In genomic region chr3:87549908-87550307, GRCm38 (mm10) we compare ENCODE assay signal across 15 mouse cellular contexts. TPM values are rescaled to one million over a fixed set of nuclear protein-coding genes. Genes with fewer than 3 reads are reported as not detected.
DNase-seq lines count a peak whose midpoint lies in the region; ATAC-seq and TF ChIP-seq lines count a peak whose summit lies in the region.
"Had no signal": no experiment of that assay in that cellular context is flagged by ENCODE, and none has a peak within 500 bp of the region (broad histone marks: within the 10 kb centered on the region; RNA-seq: fewer than 3 reads in every experiment).

No protein-coding gene starts in this region.

- H3K4me1 ChIP-seq in intestine, embryonic 15.5 days (replicated peaks) = no peaks in the 10 kb centered on the region
- H3K4me1 ChIP-seq in intestine, postnatal 0 days (replicated peaks; ENCODE audit: control insufficient read depth, insufficient read depth, low read length) = no peaks in the 10 kb centered on the region
- H3K4me1 ChIP-seq in neural tube, embryonic 11.5 days (ENCODE audit: control insufficient read depth, insufficient read depth, low read length) = peaks cover 4% of the 10 kb centered on the region; the same call in 1 of the 2 replicates
- peaks cover 18% of the 10 kb centered on the region for H3K4me1 ChIP-seq in hindbrain, embryonic 13.5 days (replicated peaks)
- H3K4me1 ChIP-seq: liver, embryonic 13.5 days had no signal

- TF ChIP-seq CTCF in intestine, postnatal 0 days (IDR thresholded peaks at IDR 0.05; ENCODE audit: low read depth) = no peak
- no peak for TF ChIP-seq CTCF in gastrocnemius, adult 2 months (IDR thresholded peaks at IDR 0.05)

- H3K9ac ChIP-seq in intestine, embryonic 15.5 days = no peak overlapping the region
- H3K9ac ChIP-seq in intestine, postnatal 0 days (ENCODE audit: low read depth, low read length) = no peak overlapping the region
- 0 out of 2 replicates have a peak overlapping the region, but pooled peaks have one; percentile 18 for H3K9ac ChIP-seq in neural tube, embryonic 11.5 days (ENCODE audit: low read length)
- peak overlapping the region; percentile 56 for H3K9ac ChIP-seq in hindbrain, embryonic 13.5 days
- H3K9ac ChIP-seq: liver, embryonic 13.5 days had no signal

- ATAC-seq in intestine, embryonic 15.5 days = no peak
- no peak for ATAC-seq in intestine, postnatal 0 days
- no peak for ATAC-seq in neural tube, embryonic 11.5 days (ENCODE audit: insufficient read depth, low FRiP score, low TSS enrichment)
- no peak for ATAC-seq in hindbrain, embryonic 13.5 days (ENCODE audit: low FRiP score)
- ATAC-seq: lung, postnatal 0 days had no signal

- 0 out of 2 replicates have a peak overlapping the region, but pooled peaks have one; percentile 17 for H3K4me2 ChIP-seq in intestine, embryonic 15.5 days (replicated peaks)
- no peak overlapping the region for H3K4me2 ChIP-seq in intestine, postnatal 0 days (replicated peaks; ENCODE audit: low read depth)
- H3K4me2 ChIP-seq in neural tube, embryonic 11.5 days (ENCODE audit: low read depth) = no peak overlapping the region
- peak overlapping the region; percentile 19 for H3K4me2 ChIP-seq in hindbrain, embryonic 13.5 days
- H3K4me2 ChIP-seq: liver, embryonic 13.5 days had no signal

- H3K27ac ChIP-seq in intestine, embryonic 15.5 days = no peak overlapping the region
- H3K27ac ChIP-seq in intestine, postnatal 0 days (ENCODE audit: low read depth, low read length) = no peak overlapping the region
- H3K27ac ChIP-seq in neural tube, embryonic 11.5 days (ENCODE audit: low read depth, low read length) = no peak overlapping the region
- H3K27ac ChIP-seq in hindbrain, embryonic 13.5 days = no peak overlapping the region
- no peak overlapping the region for H3K27ac ChIP-seq in gastrocnemius, adult 2 months
- H3K27ac ChIP-seq: liver, embryonic 13.5 days had no signal

- H3K9me3 ChIP-seq in intestine, embryonic 15.5 days = no peaks in the 10 kb centered on the region
- H3K9me3 ChIP-seq in intestine, postnatal 0 days (ENCODE audit: control insufficient read depth) = no peaks in the 10 kb centered on the region
- H3K9me3 ChIP-seq in neural tube, embryonic 11.5 days (ENCODE audit: control insufficient read depth, low read length) = no peaks in the 10 kb centered on the region
- H3K9me3 ChIP-seq in hindbrain, embryonic 13.5 days = no peaks in the 10 kb centered on the region
- H3K9me3 ChIP-seq: liver, embryonic 13.5 days had no signal

- H3K36me3 ChIP-seq in intestine, embryonic 15.5 days = no peaks in the 10 kb centered on the region
- H3K36me3 ChIP-seq in intestine, postnatal 0 days (ENCODE audit: control insufficient read depth, insufficient read depth) = no peaks in the 10 kb centered on the region
- no peaks in the 10 kb centered on the region for H3K36me3 ChIP-seq in neural tube, embryonic 11.5 days (ENCODE audit: control insufficient read depth, insufficient read depth, low read length)
- H3K36me3 ChIP-seq in hindbrain, embryonic 13.5 days = no peaks in the 10 kb centered on the region
- H3K36me3 ChIP-seq: liver, embryonic 13.5 days had no signal

- no peak for DNase-seq in neural tube, embryonic 11.5 days (ENCODE audit: low spot score)
- no peak for DNase-seq in neural tube, embryonic 10.5 days (ENCODE audit: extremely low spot score, low spot score)
- DNase-seq in gastrocnemius, adult 2 months = no peak
- no peak for DNase-seq in urinary bladder, adult 2 months (ENCODE audit: low spot score)
- DNase-seq: adrenal gland, postnatal 36 days; cerebellum, postnatal 14 days; gastrocnemius, postnatal 14 days; layer of hippocampus, postnatal 36 days; liver, embryonic 13.5 days; right cerebral cortex, postnatal 25 days; thymus, adult 2 months had no signal

- 0 out of 2 replicates have a peak, but pooled peaks cover 6% of the 10 kb centered on the region for H3K27me3 ChIP-seq in intestine, embryonic 15.5 days (replicated peaks)
- peaks cover 4% of the 10 kb centered on the region; the same call in 1 of the 2 replicates for H3K27me3 ChIP-seq in intestine, postnatal 0 days (replicated peaks; ENCODE audit: control insufficient read depth, insufficient read depth, low read length)
- 0 out of 2 replicates have a peak, but pooled peaks cover 2% of the 10 kb centered on the region for H3K27me3 ChIP-seq in neural tube, embryonic 11.5 days (ENCODE audit: control insufficient read depth, insufficient read depth, low read length)
- H3K27me3 ChIP-seq in hindbrain, embryonic 13.5 days = peaks cover 20% of the 10 kb centered on the region

- intact Hi-C loops in gastrocnemius, adult 2 months (cut with DNase I) = no loop called here

- H3K4me3 ChIP-seq in intestine, embryonic 15.5 days (replicated peaks) = no peak overlapping the region
- no peak overlapping the region for H3K4me3 ChIP-seq in intestine, postnatal 0 days (ENCODE audit: low read depth, low read length)
- H3K4me3 ChIP-seq in neural tube, embryonic 11.5 days (ENCODE audit: low read depth, low read length) = no peak overlapping the region
- H3K4me3 ChIP-seq in hindbrain, embryonic 13.5 days = no peak overlapping the region
- no peak overlapping the region for H3K4me3 ChIP-seq in gastrocnemius, adult 2 months
- H3K4me3 ChIP-seq: liver, embryonic 13.5 days had no signal

- 28% methylated on average over 14 of the region's 14 CpGs for WGBS in intestine, embryonic 15.5 days
- WGBS in intestine, postnatal 0 days = 21% methylated on average over 14 of the region's 14 CpGs
- 27% methylated on average over 14 of the region's 14 CpGs for WGBS in neural tube, embryonic 11.5 days
- WGBS in hindbrain, embryonic 13.5 days = 23% methylated on average over 14 of the region's 14 CpGs

RNA-seq across cellular contexts. Expression of gene Etv3, which starts 24.7 kb away (rescaled TPM):
- polyA plus RNA-seq in intestine, embryonic 15.5 days (2015; fragmentation: Nextera tagmentation; extraction: Ambion mirVana) = 12.5 and 13.1 TPM in 2 replicates
- polyA plus RNA-seq in intestine, postnatal 0 days (2015; fragmentation: Nextera tagmentation; extraction: Ambion mirVana) = 9.5 and 11.2 TPM in 2 replicates
- polyA plus RNA-seq in neural tube, embryonic 11.5 days (2014; fragmentation: Nextera tagmentation; extraction: Ambion mirVana) = 7.8 and 8.6 TPM in 2 replicates
- polyA plus RNA-seq in hindbrain, embryonic 13.5 days (2015; fragmentation: Nextera tagmentation; extraction: Ambion mirVana) = 10.1 and 10.9 TPM in 2 replicates
- 10 to 100 TPM in 1 of 2 experiments, 1 to 10 TPM in 1; 9.5 to 10.6 TPM for total RNA-seq in gastrocnemius, adult 2 months (2021)
- 17.2 and 18.1 TPM in 2 replicates for polyA plus RNA-seq in urinary bladder, adult 2 months (2012; rRNA removed)

Comparison
In these comparisons a context has a peak if more than half of its experiments do, and no peak if none do; other contexts are left out.
1. H3K4me2 ChIP-seq: peak in intestine, embryonic 15.5 days (single experiment) and hindbrain, embryonic 13.5 days (single experiment); none in intestine, postnatal 0 days (single experiment) and neural tube, embryonic 11.5 days (single experiment).
2. H3K9ac ChIP-seq: peak in neural tube, embryonic 11.5 days (single experiment) and hindbrain, embryonic 13.5 days (single experiment); none in intestine, embryonic 15.5 days (single experiment) and intestine, postnatal 0 days (single experiment).